Mouse (Mus musculus): ENCODE measurements around the gene Rabl6. TPM values are rescaled to one million over a fixed set of nuclear protein-coding genes. Genes with fewer than 3 reads are reported as not detected.

The Rabl6 gene
- total RNA-seq, 2 experiments from 2014 or later, result 157 to 163 TPM

- intact Hi-C loops (cut with DNase I), result no loop called here
- peak in 1 of 2 experiments; percentile 8 for DNase-seq (ENCODE audit: extremely low spot score in 1 of 2, low spot score in 2 of 2)
- Histone ChIP-seq H3K4me3 (no peak overlapping the region), H3K27ac (no peak overlapping the region)
- no peak for TF ChIP-seq CTCF (IDR thresholded peaks at IDR 0.05)
Observed at GRCm38 (mm10) chr2:25588227-25588907, 20.0 kb downstream of the Rabl6 start.

- intact Hi-C loops (cut with DNase I), result no loop called here
- no peak for DNase-seq (ENCODE audit: extremely low spot score in 1 of 2, low spot score in 2 of 2)
- Histone ChIP-seq H3K27ac (no peak overlapping the region; the same call in 1 of the 2 replicates), H3K4me3 (no peak overlapping the region)
- no peak for TF ChIP-seq CTCF (IDR thresholded peaks at IDR 0.05)
Observed at GRCm38 (mm10) chr2:25587290-25587689, 21.0 kb downstream of the Rabl6 start.

GRCm38 (mm10) chr2:25585601-25586000 lies 22.7 kb downstream of the Rabl6 start:
- H3K27ac ChIP-seq, result peak overlapping the region; percentile 96
- TF ChIP-seq CTCF (IDR thresholded peaks at IDR 0.05), result no peak
- H3K4me3 ChIP-seq, result no peak overlapping the region
- intact Hi-C loops (cut with DNase I), result no loop called here
- no peak for DNase-seq (ENCODE audit: extremely low spot score in 1 of 2, low spot score in 2 of 2)

- no peak for TF ChIP-seq CTCF (IDR thresholded peaks at IDR 0.05)
- intact Hi-C loops (cut with DNase I), result loop anchor here (5.0 kb wide), 1 partner anchor 38 kb away; the partner anchor contains the start of gene Traf2
- DNase-seq (ENCODE audit: extremely low spot score in 1 of 2, low spot score in 2 of 2), result peak in 1 of 2 experiments; percentile 32
Observed at GRCm38 (mm10) chr2:25584856-25585255, 23.5 kb downstream of the Rabl6 start.

GRCm38 (mm10) chr2:25584152-25584551 lies 24.2 kb downstream of the Rabl6 start:
- peak in 1 of 2 experiments; percentile 10 for DNase-seq (ENCODE audit: extremely low spot score in 1 of 2, low spot score in 2 of 2)
- peak overlapping the region; percentile 96 for H3K27ac ChIP-seq
- no peak for TF ChIP-seq CTCF (IDR thresholded peaks at IDR 0.05)
- H3K4me3 ChIP-seq, result no peak overlapping the region
- intact Hi-C loops (cut with DNase I), result loop anchor here (5.0 kb wide), 1 partner anchor 37 kb away; the partner anchor contains the start of gene Traf2

More at GRCm38 (mm10) chr2:25584856-25585255, 23.5 kb downstream of the Rabl6 start:
- Histone ChIP-seq H3K4me3 (no peak overlapping the region), H3K27ac (peak overlapping the region; percentile 96)

- Histone ChIP-seq H3K4me3 (no peak overlapping the region), H3K27ac (peak overlapping the region; percentile 96)
- peak in 1 of 2 experiments; percentile 16 for DNase-seq (ENCODE audit: extremely low spot score in 1 of 2, low spot score in 2 of 2)
- no peak for TF ChIP-seq CTCF (IDR thresholded peaks at IDR 0.05)
- intact Hi-C loops (cut with DNase I), result loop anchor here (5.0 kb wide), 1 partner anchor 36 kb away; the partner anchor contains the start of gene Traf2
Observed at GRCm38 (mm10) chr2:25583571-25583970, 24.8 kb downstream of the Rabl6 start.

GRCm38 (mm10) chr2:25583120-25583481 lies 25.2 kb downstream of the Rabl6 start:
- peak in 1 of 2 experiments; percentile 27 for DNase-seq (ENCODE audit: extremely low spot score in 1 of 2, low spot score in 2 of 2)
- no peak for TF ChIP-seq CTCF (IDR thresholded peaks at IDR 0.05)
- intact Hi-C loops (cut with DNase I), result loop anchor here (5.0 kb wide), 1 partner anchor 36 kb away; the partner anchor contains the start of gene Traf2
- Histone ChIP-seq H3K4me3 (no peak overlapping the region), H3K27ac (peak overlapping the region; percentile 96)

- peak; percentile 85 to 88 for DNase-seq (ENCODE audit: extremely low spot score in 1 of 2, low spot score in 2 of 2)
- no peak overlapping the region for H3K4me3 ChIP-seq
- H3K27ac ChIP-seq, result peak overlapping the region; percentile 96
- intact Hi-C loops (cut with DNase I), result loop anchor here (5.0 kb wide), 1 partner anchor 35 kb away; the partner anchor contains the start of gene Traf2
- no peak for TF ChIP-seq CTCF (IDR thresholded peaks at IDR 0.05)
Observed at GRCm38 (mm10) chr2:25582466-25583119, 25.7 kb downstream of the Rabl6 start.

- intact Hi-C loops (cut with DNase I), result loop anchor here (5.0 kb wide), 1 partner anchor 35 kb away; the partner anchor contains the start of gene Traf2
- DNase-seq (ENCODE audit: extremely low spot score in 1 of 2, low spot score in 2 of 2), result peak; percentile 31 to 44
- Histone ChIP-seq H3K27ac (peak overlapping the region; percentile 96), H3K4me3 (peak overlapping the region; percentile 60)
- no peak for TF ChIP-seq CTCF (IDR thresholded peaks at IDR 0.05)
Observed at GRCm38 (mm10) chr2:25581901-25582301, 26.4 kb downstream of the Rabl6 start.

GRCm38 (mm10) chr2:25581294-25581864 lies 26.9 kb downstream of the Rabl6 start, which contains the start of gene Ajm1:
Gene Ajm1, minus strand, starts transcription at chr2:25581757.
- peak within 1 kb of the TSS; percentile 60 for H3K4me3 ChIP-seq
- DNase-seq (ENCODE audit: extremely low spot score in 1 of 2, low spot score in 2 of 2), result peak; percentile 77 to 79
- H3K27ac ChIP-seq, result peak within 1 kb of the TSS; percentile 96
- intact Hi-C loops (cut with DNase I), result loop anchor here (5.0 kb wide), 1 partner anchor 34 kb away; the partner anchor contains the start of gene Traf2
- peak; percentile 98 for TF ChIP-seq CTCF (IDR thresholded peaks at IDR 0.05)

- TF ChIP-seq CTCF (IDR thresholded peaks at IDR 0.05), result no peak
- peak overlapping the region; percentile 60 for H3K4me3 ChIP-seq
- intact Hi-C loops (cut with DNase I), result loop anchor here (5.0 kb wide), 1 partner anchor 33 kb away; the partner anchor contains the start of gene Traf2
- peak overlapping the region; percentile 96 for H3K27ac ChIP-seq
- peak; percentile 33 to 39 for DNase-seq (ENCODE audit: extremely low spot score in 1 of 2, low spot score in 2 of 2)
Observed at GRCm38 (mm10) chr2:25580621-25581101, 27.7 kb downstream of the Rabl6 start.

Measured in left cerebral cortex, adult 2 months (tissue).